Mouse (Mus musculus): ENCODE data around the gene Ctu1. TPM values are rescaled to one million over a fixed set of nuclear protein-coding genes. Genes with fewer than 3 reads are reported as not detected.

Gene Ctu1
- polyA plus RNA-seq (2015; fragmentation: Nextera tagmentation; extraction: Ambion mirVana): 13.9 and 14.2 TPM in 2 replicates

- Histone ChIP-seq H3K4me3 (peak within 1 kb of the TSS; percentile 65), H3K4me2 (peak within 1 kb of the TSS; percentile 79), H3K9ac (peak within 1 kb of the TSS; percentile 68), H3K4me1 (peaks cover 8% of the 10 kb centered on the region), H3K9me3 (no peaks in the 10 kb centered on the region), H3K36me3 (peaks cover 21% of the 10 kb centered on the region), H3K27ac (peak within 1 kb of the TSS; percentile 49), H3K27me3 (no peaks in the 10 kb centered on the region)
- WGBS: under 1% methylated on average over 26 of the region's 26 CpGs
- peak; percentile 96 for ATAC-seq (ENCODE audit: borderline replicate concordance, extremely low read depth, low FRiP score, low TSS enrichment)
Observed at GRCm38 (mm10) chr7:43671809-43672580, at the start of gene Ctu1. Gene Ctu1, plus strand, starts transcription at chr7:43672016.

GRCm38 (mm10) chr7:43622927-43623326 lies 48.9 kb upstream of the Ctu1 start:
- H3K4me3 ChIP-seq: no peak overlapping the region
- no peak overlapping the region for H3K4me2 ChIP-seq
- no peaks in the 10 kb centered on the region for H3K36me3 ChIP-seq
- no peak overlapping the region for H3K9ac ChIP-seq
- 66% methylated on average over 7 of the region's 7 CpGs for WGBS
- H3K27me3 ChIP-seq: no peaks in the 10 kb centered on the region
- no peak overlapping the region for H3K27ac ChIP-seq
- no peak for ATAC-seq (ENCODE audit: borderline replicate concordance, extremely low read depth, low FRiP score, low TSS enrichment)
- no peaks in the 10 kb centered on the region for H3K4me1 ChIP-seq
- H3K9me3 ChIP-seq: no peaks in the 10 kb centered on the region

DNA sequence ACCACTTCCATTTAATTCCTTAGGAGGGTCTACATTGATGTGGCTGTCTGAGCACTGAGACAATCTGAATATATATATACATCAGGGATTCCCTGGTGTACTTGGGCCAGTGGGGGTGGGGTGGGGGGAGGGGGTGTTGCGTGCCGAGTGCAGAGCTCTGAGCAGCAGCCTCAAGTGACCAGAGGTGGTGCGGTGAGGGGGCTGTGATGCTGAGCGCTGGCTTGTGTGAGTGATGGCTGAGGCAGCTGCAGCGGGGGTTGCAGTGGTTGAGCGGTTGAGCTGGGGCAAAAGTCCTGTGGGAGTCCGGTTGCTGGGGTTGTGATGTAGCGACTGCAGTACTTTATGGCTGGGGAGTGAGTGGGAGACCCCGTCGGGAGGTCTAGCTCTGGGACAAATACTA lies 48.0 kb upstream of the Ctu1 start:
- Histone ChIP-seq H3K27me3 (no peaks in the 10 kb centered on the region), H3K4me2 (no peak overlapping the region), H3K4me3 (no peak overlapping the region), H3K36me3 (no peaks in the 10 kb centered on the region), H3K4me1 (no peaks in the 10 kb centered on the region), H3K9ac (no peak overlapping the region), H3K9me3 (no peaks in the 10 kb centered on the region), H3K27ac (no peak overlapping the region)
- no peak for ATAC-seq (ENCODE audit: borderline replicate concordance, extremely low read depth, low FRiP score, low TSS enrichment)
- 11% methylated on average over 10 of the region's 10 CpGs for WGBS

- H3K27ac ChIP-seq: no peak overlapping the region
- ATAC-seq (ENCODE audit: borderline replicate concordance, extremely low read depth, low FRiP score, low TSS enrichment): no peak
- no peaks in the 10 kb centered on the region for H3K4me1 ChIP-seq
- WGBS: 58% methylated on average over 2 of the region's 3 CpGs
- H3K9me3 ChIP-seq: no peaks in the 10 kb centered on the region
- H3K4me3 ChIP-seq: no peak overlapping the region
- no peak overlapping the region for H3K4me2 ChIP-seq
- H3K27me3 ChIP-seq: no peaks in the 10 kb centered on the region
- H3K36me3 ChIP-seq: no peaks in the 10 kb centered on the region
- no peak overlapping the region for H3K9ac ChIP-seq
Observed at GRCm38 (mm10) chr7:43625065-43625464, 46.8 kb upstream of the Ctu1 start.

DNA sequence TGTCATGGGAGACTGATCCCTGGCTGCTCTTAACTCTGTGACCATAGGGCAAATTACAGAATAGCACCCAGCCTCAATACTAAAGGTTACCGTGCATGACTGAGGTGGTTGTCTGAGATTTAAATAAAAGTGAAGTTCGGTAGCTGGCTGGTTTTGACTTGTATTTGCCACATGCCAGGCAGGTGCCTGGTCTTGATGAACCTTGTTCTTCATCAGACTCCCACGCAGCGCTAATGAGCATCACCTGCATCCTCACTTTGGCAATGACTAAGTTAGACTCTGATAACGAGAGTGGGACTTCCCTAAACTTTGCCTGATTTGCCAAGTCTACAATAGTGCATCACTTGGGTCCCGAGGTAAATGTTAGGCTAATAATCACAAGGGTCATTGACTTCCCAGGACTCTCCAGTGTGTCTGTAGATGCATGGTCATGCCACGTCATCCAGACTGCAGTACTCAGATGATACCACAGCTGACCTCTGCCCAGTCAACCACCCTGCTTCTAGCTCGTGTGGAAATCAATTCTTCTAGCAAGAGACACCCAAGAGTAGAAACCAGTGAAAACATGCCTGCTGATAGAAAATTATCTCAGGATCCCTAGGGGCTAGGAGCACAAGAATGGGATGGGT lies 45.9 kb upstream of the Ctu1 start:
- no peak overlapping the region for H3K27ac ChIP-seq
- H3K9me3 ChIP-seq: no peaks in the 10 kb centered on the region

GRCm38 (mm10) chr7:43633940-43634339 lies 37.9 kb upstream of the Ctu1 start:
- Histone ChIP-seq H3K9ac (no peak overlapping the region), H3K4me1 (no peaks in the 10 kb centered on the region), H3K36me3 (no peaks in the 10 kb centered on the region), H3K4me3 (no peak overlapping the region), H3K4me2 (no peak overlapping the region), H3K9me3 (no peaks in the 10 kb centered on the region), H3K27me3 (no peaks in the 10 kb centered on the region), H3K27ac (no peak overlapping the region)
- ATAC-seq (ENCODE audit: borderline replicate concordance, extremely low read depth, low FRiP score, low TSS enrichment): no peak
- WGBS: 68% methylated on average over 4 of the region's 4 CpGs

More for the DNA sequence above, 45.9 kb upstream of the Ctu1 start:
- Histone ChIP-seq H3K4me2 (no peak overlapping the region), H3K4me1 (no peaks in the 10 kb centered on the region), H3K9ac (no peak overlapping the region), H3K4me3 (no peak overlapping the region), H3K27me3 (no peaks in the 10 kb centered on the region), H3K36me3 (no peaks in the 10 kb centered on the region)
- ATAC-seq (ENCODE audit: borderline replicate concordance, extremely low read depth, low FRiP score, low TSS enrichment): no peak
- WGBS: 76% methylated on average over 8 of the region's 8 CpGs

GRCm38 (mm10) chr7:43634500-43634899 lies 37.3 kb upstream of the Ctu1 start, which contains the start of gene Ceacam18:
Gene Ceacam18, plus strand, starts transcription at chr7:43634707.
- Histone ChIP-seq H3K4me2 (no peak within 1 kb of the TSS), H3K27me3 (no peaks in the 10 kb centered on the region), H3K36me3 (no peaks in the 10 kb centered on the region), H3K4me3 (no peak within 1 kb of the TSS), H3K4me1 (no peaks in the 10 kb centered on the region), H3K9ac (no peak within 1 kb of the TSS), H3K27ac (no peak within 1 kb of the TSS), H3K9me3 (no peaks in the 10 kb centered on the region)
- no peak for ATAC-seq (ENCODE audit: borderline replicate concordance, extremely low read depth, low FRiP score, low TSS enrichment)
- 52% methylated on average over 6 of the region's 6 CpGs for WGBS

DNA sequence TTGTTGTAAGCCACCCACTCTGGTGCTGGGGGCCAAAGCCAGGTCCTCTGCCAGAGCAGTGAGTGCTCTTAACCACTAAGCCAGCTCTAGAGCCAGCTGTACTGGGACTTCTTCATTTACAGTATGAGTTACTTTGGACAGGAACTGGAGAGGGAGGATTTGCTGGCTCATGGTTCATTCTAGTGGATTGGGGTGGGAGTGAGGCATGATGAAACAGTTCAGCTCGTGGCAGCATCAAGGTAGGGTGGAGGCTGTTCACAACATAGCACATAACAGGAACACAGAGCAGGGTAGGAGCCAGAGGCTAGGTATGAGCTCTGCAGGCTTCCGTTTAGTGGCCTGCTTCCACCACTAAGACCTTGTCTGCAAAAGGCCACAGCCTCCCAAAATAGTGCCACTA lies 35.6 kb upstream of the Ctu1 start:
- ATAC-seq (ENCODE audit: borderline replicate concordance, extremely low read depth, low FRiP score, low TSS enrichment): no peak
- Histone ChIP-seq H3K9me3 (no peaks in the 10 kb centered on the region), H3K4me1 (no peaks in the 10 kb centered on the region), H3K4me2 (no peak overlapping the region), H3K4me3 (no peak overlapping the region), H3K27ac (no peak overlapping the region), H3K9ac (no peak overlapping the region), H3K36me3 (no peaks in the 10 kb centered on the region), H3K27me3 (no peaks in the 10 kb centered on the region)
- 61% methylated on average over 2 of the region's 2 CpGs for WGBS

DNA sequence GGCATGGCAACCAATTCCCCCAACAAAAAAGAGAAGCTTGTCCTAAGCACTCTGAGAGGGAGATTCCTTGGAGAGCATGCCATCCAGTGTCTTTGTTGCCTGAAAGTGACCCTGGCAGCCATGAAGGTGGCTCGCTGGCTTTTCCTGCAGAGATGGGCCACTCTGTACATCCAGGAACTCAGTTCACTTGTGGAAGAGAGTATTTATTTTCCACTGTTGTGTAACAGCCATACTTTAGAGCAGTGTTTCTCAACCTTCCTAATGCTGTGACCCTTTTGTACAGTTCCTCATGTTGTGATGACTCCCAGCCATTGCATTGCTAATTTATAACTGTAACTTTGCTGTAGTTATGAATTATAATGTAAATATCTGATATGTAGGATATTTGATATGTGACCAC lies 34.7 kb upstream of the Ctu1 start:
- WGBS: 63% methylated on average over 1 of the region's 1 CpGs
- ATAC-seq (ENCODE audit: borderline replicate concordance, extremely low read depth, low FRiP score, low TSS enrichment): no peak
- no peak overlapping the region for H3K9ac ChIP-seq
- H3K9me3 ChIP-seq: no peaks in the 10 kb centered on the region
- H3K27me3 ChIP-seq: no peaks in the 10 kb centered on the region
- H3K4me3 ChIP-seq: no peak overlapping the region
- no peak overlapping the region for H3K4me2 ChIP-seq
- H3K36me3 ChIP-seq: no peaks in the 10 kb centered on the region
- no peak overlapping the region for H3K27ac ChIP-seq
- no peaks in the 10 kb centered on the region for H3K4me1 ChIP-seq

- Histone ChIP-seq H3K36me3 (no peaks in the 10 kb centered on the region), H3K9me3 (no peaks in the 10 kb centered on the region), H3K27ac (no peak overlapping the region), H3K27me3 (no peaks in the 10 kb centered on the region), H3K4me3 (no peak overlapping the region), H3K9ac (no peak overlapping the region), H3K4me1 (0 out of 2 replicates have a peak, but pooled peaks cover 5% of the 10 kb centered on the region), H3K4me2 (no peak overlapping the region)
- ATAC-seq (ENCODE audit: borderline replicate concordance, extremely low read depth, low FRiP score, low TSS enrichment): no peak
- 70% methylated on average over 5 of the region's 5 CpGs for WGBS
Observed at GRCm38 (mm10) chr7:43642587-43642986, 29.2 kb upstream of the Ctu1 start.

- Histone ChIP-seq H3K9me3 (no peaks in the 10 kb centered on the region), H3K36me3 (no peaks in the 10 kb centered on the region), H3K9ac (no peak overlapping the region), H3K4me2 (no peak overlapping the region), H3K4me1 (0 out of 2 replicates have a peak, but pooled peaks cover 5% of the 10 kb centered on the region), H3K27me3 (no peaks in the 10 kb centered on the region), H3K27ac (no peak overlapping the region), H3K4me3 (no peak overlapping the region)
- 70% methylated on average over 17 of the region's 17 CpGs for WGBS
- no peak for ATAC-seq (ENCODE audit: borderline replicate concordance, extremely low read depth, low FRiP score, low TSS enrichment)
Observed at GRCm38 (mm10) chr7:43643046-43643652, 28.7 kb upstream of the Ctu1 start.

DNA sequence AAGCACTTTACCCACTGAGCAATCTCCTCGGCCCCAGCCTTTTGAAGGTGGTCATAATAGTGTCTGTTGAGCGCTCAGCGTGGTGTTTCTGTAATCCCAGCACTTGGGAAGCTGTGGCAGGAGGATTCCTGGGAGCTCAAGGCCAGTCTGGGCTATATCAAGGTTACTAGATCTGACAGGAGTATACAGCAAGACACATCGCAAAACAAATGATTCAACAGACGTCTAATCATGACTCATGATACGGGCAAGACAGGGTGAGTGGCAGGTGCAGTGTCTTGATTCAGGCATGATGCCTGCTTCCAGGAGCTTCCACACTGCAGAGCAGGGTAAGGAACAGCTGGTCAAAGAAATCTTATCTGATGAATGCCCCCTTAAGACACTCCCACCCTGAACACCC lies 19.1 kb upstream of the Ctu1 start:
- 80% methylated on average over 6 of the region's 6 CpGs for WGBS
- ATAC-seq (ENCODE audit: borderline replicate concordance, extremely low read depth, low FRiP score, low TSS enrichment): no peak
- Histone ChIP-seq H3K4me2 (no peak overlapping the region), H3K27ac (no peak overlapping the region), H3K9me3 (no peaks in the 10 kb centered on the region), H3K36me3 (no peaks in the 10 kb centered on the region), H3K4me1 (no peaks in the 10 kb centered on the region), H3K9ac (no peak overlapping the region), H3K4me3 (no peak overlapping the region), H3K27me3 (no peaks in the 10 kb centered on the region)
